Mouse (Mus musculus): Measurements from ENCODE around the gene Rpl34. TPM values are rescaled to one million over a fixed set of nuclear protein-coding genes. Genes with fewer than 3 reads are reported as not detected.

Rpl34 gene
- polyA plus RNA-seq (2014; fragmentation: Nextera tagmentation; extraction: Ambion mirVana) = 687 and 743 TPM in 2 replicates

- peak within 1 kb of the TSS; percentile 97 for H3K4me3 ChIP-seq (ENCODE audit: low read depth, low read length)
- H3K9ac ChIP-seq (ENCODE audit: low read length) = peak within 1 kb of the TSS; percentile 95
- H3K9me3 ChIP-seq (ENCODE audit: control insufficient read depth, low read length) = no peaks in the 10 kb centered on the region
- DNase-seq (ENCODE audit: low spot score) = peak; percentile 96
- peaks cover 25% of the 10 kb centered on the region; the same call in 1 of the 2 replicates for H3K36me3 ChIP-seq (ENCODE audit: control insufficient read depth, insufficient read depth, low read length)
- H3K4me2 ChIP-seq (ENCODE audit: low read depth, low read length, severe bottlenecking) = peak within 1 kb of the TSS; percentile 83
- H3K4me1 ChIP-seq (replicated peaks; ENCODE audit: control insufficient read depth, insufficient read depth, low read length) = peaks cover 11% of the 10 kb centered on the region
- ATAC-seq (replicated peaks; ENCODE audit: low FRiP score) = peak; percentile 99
- peak within 1 kb of the TSS; percentile 80 for H3K27ac ChIP-seq (ENCODE audit: low read depth, low read length)
- H3K27me3 ChIP-seq (ENCODE audit: control insufficient read depth, insufficient read depth, low read length) = no peaks in the 10 kb centered on the region
- WGBS = 0% methylated on average over 45 of the region's 45 CpGs
Observed at GRCm38 (mm10) chr3:130730189-130730653, at the start of gene Rpl34. Gene Rpl34 (minus strand): TSS chr3:130730398.

DNA sequence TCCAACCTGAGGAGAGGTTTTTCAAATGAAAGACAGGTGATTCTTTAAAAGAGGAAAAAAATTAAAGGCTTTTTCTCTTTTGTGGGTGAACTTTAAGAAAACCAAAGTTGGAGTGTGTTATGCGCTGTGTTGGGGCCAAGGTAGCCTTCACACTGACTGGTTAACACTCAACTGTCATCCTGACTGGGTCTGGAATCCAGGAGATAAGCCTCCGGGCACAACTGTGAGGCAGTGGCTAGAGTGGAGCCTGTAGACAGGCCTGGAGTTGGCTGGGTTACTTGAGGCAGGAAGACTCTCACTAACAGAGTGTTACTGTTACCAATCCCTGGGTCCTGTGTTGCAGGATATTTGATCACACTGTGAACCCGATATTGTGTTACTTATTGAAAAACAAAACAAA lies 38.0 kb upstream of the Rpl34 start:
- Histone ChIP-seq H3K9ac (ENCODE audit: low read length) (no peak overlapping the region), H3K4me3 (ENCODE audit: low read depth, low read length) (no peak overlapping the region), H3K27me3 (ENCODE audit: control insufficient read depth, insufficient read depth, low read length) (no peaks in the 10 kb centered on the region), H3K27ac (ENCODE audit: low read depth, low read length) (no peak overlapping the region), H3K4me2 (ENCODE audit: low read depth, low read length, severe bottlenecking) (no peak overlapping the region), H3K36me3 (ENCODE audit: control insufficient read depth, insufficient read depth, low read length) (no peaks in the 10 kb centered on the region), H3K9me3 (ENCODE audit: control insufficient read depth, low read length) (no peaks in the 10 kb centered on the region), H3K4me1 (replicated peaks; ENCODE audit: control insufficient read depth, insufficient read depth, low read length) (0 out of 2 replicates have a peak, but pooled peaks cover 2% of the 10 kb centered on the region)
- 87% methylated on average over 3 of the region's 3 CpGs for WGBS
- DNase-seq (ENCODE audit: low spot score) = no peak
- no peak for ATAC-seq (replicated peaks; ENCODE audit: low FRiP score)

DNA sequence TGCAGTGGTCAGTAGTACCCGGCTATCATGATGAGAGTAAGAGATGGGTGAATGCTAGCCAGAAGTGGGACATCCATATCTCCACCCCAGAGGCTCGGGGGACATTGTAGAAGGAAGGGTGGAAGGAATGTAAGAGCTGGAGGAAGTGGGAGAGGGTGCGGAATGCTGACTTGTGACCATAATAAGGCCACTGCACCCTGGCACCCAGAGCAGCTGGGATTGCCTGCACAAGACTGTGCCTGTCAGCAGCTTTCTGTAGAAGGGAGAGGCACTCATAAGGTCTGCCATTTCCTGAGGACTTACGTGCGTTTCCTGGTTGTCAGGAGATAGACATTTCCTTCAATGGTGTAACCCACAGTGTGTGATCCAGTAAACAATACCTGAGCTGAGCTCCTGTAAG lies 33.9 kb upstream of the Rpl34 start:
- no peaks in the 10 kb centered on the region for H3K27me3 ChIP-seq (ENCODE audit: control insufficient read depth, insufficient read depth, low read length)
- no peak overlapping the region for H3K27ac ChIP-seq (ENCODE audit: low read depth, low read length)
- 0 out of 2 replicates have a peak, but pooled peaks cover 2% of the 10 kb centered on the region for H3K4me1 ChIP-seq (replicated peaks; ENCODE audit: control insufficient read depth, insufficient read depth, low read length)
- ATAC-seq (replicated peaks; ENCODE audit: low FRiP score) = no peak
- no peak overlapping the region for H3K9ac ChIP-seq (ENCODE audit: low read length)
- H3K9me3 ChIP-seq (ENCODE audit: control insufficient read depth, low read length) = no peaks in the 10 kb centered on the region
- H3K4me3 ChIP-seq (ENCODE audit: low read depth, low read length) = no peak overlapping the region
- WGBS = 86% methylated on average over 5 of the region's 5 CpGs
- DNase-seq (ENCODE audit: low spot score) = no peak
- H3K36me3 ChIP-seq (ENCODE audit: control insufficient read depth, insufficient read depth, low read length) = no peaks in the 10 kb centered on the region
- no peak overlapping the region for H3K4me2 ChIP-seq (ENCODE audit: low read depth, low read length, severe bottlenecking)

GRCm38 (mm10) chr3:130760711-130761435 lies 30.7 kb upstream of the Rpl34 start:
- Histone ChIP-seq H3K9me3 (ENCODE audit: control insufficient read depth, low read length) (no peaks in the 10 kb centered on the region), H3K27ac (ENCODE audit: low read depth, low read length) (no peak overlapping the region), H3K4me3 (ENCODE audit: low read depth, low read length) (no peak overlapping the region), H3K36me3 (ENCODE audit: control insufficient read depth, insufficient read depth, low read length) (no peaks in the 10 kb centered on the region), H3K9ac (ENCODE audit: low read length) (no peak overlapping the region), H3K4me2 (ENCODE audit: low read depth, low read length, severe bottlenecking) (no peak overlapping the region), H3K4me1 (replicated peaks; ENCODE audit: control insufficient read depth, insufficient read depth, low read length) (peaks cover 5% of the 10 kb centered on the region; the same call in 1 of the 2 replicates), H3K27me3 (ENCODE audit: control insufficient read depth, insufficient read depth, low read length) (no peaks in the 10 kb centered on the region)
- 63% methylated on average over 24 of the region's 24 CpGs for WGBS
- DNase-seq (ENCODE audit: low spot score) (peak; percentile 66), ATAC-seq (replicated peaks; ENCODE audit: low FRiP score) (no peak)

- H3K36me3 ChIP-seq (ENCODE audit: control insufficient read depth, insufficient read depth, low read length) = no peaks in the 10 kb centered on the region
- ATAC-seq (replicated peaks; ENCODE audit: low FRiP score) (peak; percentile 76), DNase-seq (ENCODE audit: low spot score) (peak; percentile 64)
- 27% methylated on average over 15 of the region's 15 CpGs for WGBS
- H3K9me3 ChIP-seq (ENCODE audit: control insufficient read depth, low read length) = no peaks in the 10 kb centered on the region
- peaks cover 3% of the 10 kb centered on the region; the same call in 1 of the 2 replicates for H3K4me1 ChIP-seq (replicated peaks; ENCODE audit: control insufficient read depth, insufficient read depth, low read length)
- no peaks in the 10 kb centered on the region for H3K27me3 ChIP-seq (ENCODE audit: control insufficient read depth, insufficient read depth, low read length)
- H3K27ac ChIP-seq (ENCODE audit: low read depth, low read length) = peak overlapping the region; percentile 20; the same call in 1 of the 2 replicates
- H3K9ac ChIP-seq (ENCODE audit: low read length) = no peak overlapping the region
- H3K4me2 ChIP-seq (ENCODE audit: low read depth, low read length, severe bottlenecking) = peak overlapping the region; percentile 26; the same call in 1 of the 2 replicates
- H3K4me3 ChIP-seq (ENCODE audit: low read depth, low read length) = no peak overlapping the region
Observed at GRCm38 (mm10) chr3:130758157-130758841, 28.1 kb upstream of the Rpl34 start.

- Histone ChIP-seq H3K4me3 (ENCODE audit: low read depth, low read length) (no peak overlapping the region), H3K27me3 (ENCODE audit: control insufficient read depth, insufficient read depth, low read length) (no peaks in the 10 kb centered on the region), H3K9me3 (ENCODE audit: control insufficient read depth, low read length) (no peaks in the 10 kb centered on the region), H3K4me1 (replicated peaks; ENCODE audit: control insufficient read depth, insufficient read depth, low read length) (peaks cover 3% of the 10 kb centered on the region; the same call in 1 of the 2 replicates), H3K9ac (ENCODE audit: low read length) (no peak overlapping the region), H3K4me2 (ENCODE audit: low read depth, low read length, severe bottlenecking) (peak overlapping the region; percentile 26; the same call in 1 of the 2 replicates), H3K36me3 (ENCODE audit: control insufficient read depth, insufficient read depth, low read length) (no peaks in the 10 kb centered on the region), H3K27ac (ENCODE audit: low read depth, low read length) (peak overlapping the region; percentile 47; the same call in 1 of the 2 replicates)
- ATAC-seq (replicated peaks; ENCODE audit: low FRiP score) = peak; percentile 57
- DNase-seq (ENCODE audit: low spot score) = peak; percentile 71
- 65% methylated on average over 8 of the region's 8 CpGs for WGBS
Observed at GRCm38 (mm10) chr3:130757117-130757852, 27.1 kb upstream of the Rpl34 start.

DNA sequence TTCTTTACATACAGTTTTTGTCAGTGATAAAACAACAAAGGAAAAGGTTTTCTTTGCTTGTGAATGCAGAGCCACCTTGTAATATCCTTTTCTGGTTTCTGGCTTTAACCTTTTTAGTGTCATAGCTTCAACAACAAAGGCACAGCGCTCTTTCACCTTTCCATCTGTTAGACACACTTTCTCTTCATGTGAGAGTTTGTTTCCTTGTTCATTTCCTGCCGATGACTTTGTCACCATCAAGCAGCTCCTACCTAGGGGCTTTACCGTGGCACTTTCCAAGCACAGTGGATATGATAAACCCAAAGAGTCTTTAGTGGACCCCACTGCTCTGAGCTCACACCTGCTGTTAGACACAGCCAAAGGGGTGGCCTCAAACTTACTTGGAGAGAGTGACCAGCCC lies 19.0 kb upstream of the Rpl34 start:
- no peaks in the 10 kb centered on the region for H3K27me3 ChIP-seq (ENCODE audit: control insufficient read depth, insufficient read depth, low read length)
- 92% methylated on average over 3 of the region's 3 CpGs for WGBS
- H3K36me3 ChIP-seq (ENCODE audit: control insufficient read depth, insufficient read depth, low read length) = no peaks in the 10 kb centered on the region
- peaks cover 5% of the 10 kb centered on the region; the same call in 1 of the 2 replicates for H3K4me1 ChIP-seq (replicated peaks; ENCODE audit: control insufficient read depth, insufficient read depth, low read length)
- H3K9me3 ChIP-seq (ENCODE audit: control insufficient read depth, low read length) = no peaks in the 10 kb centered on the region; the same call in 1 of the 2 replicates
- H3K4me2 ChIP-seq (ENCODE audit: low read depth, low read length, severe bottlenecking) = no peak overlapping the region
- DNase-seq (ENCODE audit: low spot score) = no peak
- ATAC-seq (replicated peaks; ENCODE audit: low FRiP score) = no peak
- no peak overlapping the region for H3K9ac ChIP-seq (ENCODE audit: low read length)
- H3K4me3 ChIP-seq (ENCODE audit: low read depth, low read length) = no peak overlapping the region
- H3K27ac ChIP-seq (ENCODE audit: low read depth, low read length) = no peak overlapping the region

All from forebrain, embryonic 11.5 days (tissue).